Mouse (Mus musculus) lung, postnatal 0 days (tissue): ENCODE measurements around the gene Hmgn2. TPM values are rescaled to one million over a fixed set of nuclear protein-coding genes. Genes with fewer than 3 reads are reported as not detected.
A peak's percentile ranks its signal among the peaks of the same experiment; 100 is the strongest.
"Not testable (repeated sequence)": the region's sequence is repeated elsewhere in the genome, so short reads cannot be mapped to it uniquely, and the experiment has no call there.

ENCODE experiments used
- ATAC-seq: fragments of 200-750 bp; cut with Nextera tagmentation; 2 replicates; pipeline ENCODE4 v1.8.0; 2017; ENCODE audit warnings: moderate library complexity
- DNase-seq: peaks from one replicate; pipeline ENCODE4 v3.0.0-alpha.2; 2016; ENCODE audit warnings: low spot score
- H3K27ac ChIP-seq: fragments of 300-500 bp; sonication (generic); 2 replicates; pipeline ENCODE4 v1.5.1; 2014; ENCODE audit warnings: antibody characterized with exemption, mild to moderate bottlenecking, low read length, mixed read lengths
- H3K27me3 ChIP-seq: fragments of 300-500 bp; sonication (generic); replicated peaks from 2 replicates; pipeline ENCODE4 v1.6.1; 2014; ENCODE audit warnings: low read length, mixed read lengths; ENCODE audit not compliant: insufficient read depth
- H3K36me3 ChIP-seq: fragments of 300-500 bp; sonication (generic); 2 replicates; pipeline ENCODE4 v1.6.1; 2014; ENCODE audit warnings: low read length, mixed read lengths; ENCODE audit not compliant: insufficient read depth
- H3K4me1 ChIP-seq: fragments of 300-500 bp; sonication (generic); 2 replicates; pipeline ENCODE4 v1.6.1; 2014; ENCODE audit warnings: antibody characterized with exemption, low read depth, low read length, mixed read lengths; ENCODE audit not compliant: insufficient read depth
- H3K4me2 ChIP-seq: fragments of 300-500 bp; sonication (generic); replicated peaks from 2 replicates; pipeline ENCODE4 v1.6.1; 2014; ENCODE audit warnings: low read depth, mild to moderate bottlenecking, low read length, moderate library complexity, mixed read lengths
- H3K4me3 ChIP-seq: fragments of 300-500 bp; sonication (generic); 2 replicates; pipeline ENCODE4 v1.5.1; 2014; ENCODE audit warnings: low read depth, low read length
- H3K9ac ChIP-seq: fragments of 300-500 bp; sonication (generic); replicated peaks from 2 replicates; pipeline ENCODE4 v1.6.1; 2014; ENCODE audit warnings: low read depth, mild to moderate bottlenecking
- H3K9me3 ChIP-seq: fragments of 300-500 bp; sonication (generic); 2 replicates; pipeline ENCODE4 v1.6.1; 2016; ENCODE audit warnings: low read length, mixed read lengths
- CTCF ChIP-seq: IDR thresholded peaks from 2 replicates; pipeline ENCODE4 v1.5.1; 2016; ENCODE audit warnings: antibody characterized with exemption, mild to moderate bottlenecking
- EP300 ChIP-seq: IDR thresholded peaks from 2 replicates; pipeline ENCODE4 v1.6.1; 2016; ENCODE audit warnings: antibody characterized with exemption, mild to moderate bottlenecking, control low read depth
- WGBS: fragments of 180-500 bp; shearing (Covaris S2); extraction: QIAGEN DNeasy Blood & Tissue Kit; methylation state at CpG from one replicate; pipeline ENCODE4 v1.1.7; 2014; 5-methylcytosine and 5-hydroxymethylcytosine counted together
- polyA plus RNA-seq: library from polyadenylated mRNA; unstranded; fragments of >200 nt; fragmentation: Nextera tagmentation; extraction: Ambion mirVana; gene quantifications from 2 replicates; pipeline ENCODE4 v1.2.1, GENCODE M21; 2015

Hmgn2 gene
- polyA plus RNA-seq, 1 experiment from 2014 or later, result 456 TPM

DNA sequence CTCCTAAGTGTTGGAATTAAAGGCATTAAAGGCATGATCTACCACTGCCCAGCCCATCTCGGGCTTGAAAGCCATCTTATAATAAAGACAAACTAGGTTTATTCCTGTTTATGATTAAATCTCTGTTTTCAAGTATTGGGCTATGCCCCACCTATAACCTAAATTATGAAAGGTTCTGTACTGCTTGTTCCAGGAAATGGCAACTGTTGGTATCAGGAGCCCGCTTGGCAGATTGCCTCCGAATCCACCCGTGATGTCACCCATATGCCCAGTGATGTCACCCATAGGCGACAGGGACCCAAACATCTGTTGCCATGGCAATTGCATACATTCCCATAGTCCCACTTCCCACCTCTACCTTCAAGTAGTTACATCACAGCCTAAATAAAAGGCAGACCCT lies 44.7 kb downstream of the Hmgn2 start:
- Histone ChIP-seq H3K27ac (no peak overlapping the region), H3K27me3 (no peaks in the 10 kb centered on the region), H3K4me3 (no peak overlapping the region), H3K36me3 (no peaks in the 10 kb centered on the region), H3K4me1 (no peaks in the 10 kb centered on the region), H3K9ac (no peak overlapping the region), H3K4me2 (no peak overlapping the region), H3K9me3 (no peaks in the 10 kb centered on the region)
- TF ChIP-seq EP300 (peak; percentile 90), CTCF (no peak)
- WGBS, result 78% methylated on average over 5 of the region's 5 CpGs
- no peak for DNase-seq
- ATAC-seq, result no peak

DNA sequence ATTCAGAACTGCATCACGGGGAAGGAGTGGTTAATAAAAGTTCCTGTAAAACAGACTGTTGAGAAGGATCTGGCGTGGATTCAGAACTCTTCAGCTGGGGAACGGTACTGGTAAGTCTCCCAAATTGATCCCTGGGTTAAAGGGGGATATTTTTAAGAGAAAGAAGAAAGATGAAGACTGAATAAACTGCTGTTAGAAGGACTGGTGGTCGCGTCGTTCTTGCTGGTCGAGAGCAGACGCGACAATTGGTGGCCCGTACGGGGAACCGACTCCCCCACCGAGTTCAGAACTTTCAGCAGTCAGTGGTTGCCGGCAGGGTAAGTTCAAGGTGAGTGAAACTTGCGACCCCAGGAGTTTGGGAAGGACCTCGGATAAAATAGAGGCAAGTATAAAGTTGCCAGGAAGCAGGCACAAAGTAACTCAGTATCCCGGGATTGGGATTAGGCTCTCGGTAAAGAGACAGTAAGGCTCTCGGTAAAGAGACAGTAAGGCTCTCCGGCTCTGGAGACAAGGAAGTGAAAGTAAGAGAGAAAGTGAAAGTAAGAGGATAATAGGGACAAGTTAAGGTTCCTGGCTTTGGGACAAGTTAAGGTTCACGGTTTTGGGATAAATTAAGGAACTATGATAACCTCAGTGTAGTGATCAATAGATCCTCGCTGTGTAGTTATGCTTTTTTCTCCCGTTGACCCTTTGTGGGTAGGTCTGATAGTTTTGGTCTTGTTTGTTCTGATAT lies 50.2 kb downstream of the Hmgn2 start:
- ATAC-seq, result not testable (repeated sequence)

More for the DNA sequence above, 50.2 kb downstream of the Hmgn2 start:
- H3K27ac ChIP-seq, H3K9me3 ChIP-seq, H3K27me3 ChIP-seq, DNase-seq, H3K4me3 ChIP-seq, H3K9ac ChIP-seq, H3K4me2 ChIP-seq, H3K4me1 ChIP-seq, H3K36me3 ChIP-seq: not testable (repeated sequence)
- WGBS, result 87% methylated on average over 15 of the region's 23 CpGs

Other genes starting within 250 kb of the Hmgn2 start
- 13.7 and 18.6 TPM in 2 replicates for gene Arid1a, start 211.9 kb downstream of the Hmgn2 start, polyA plus RNA-seq
- 36.2 and 38.0 TPM in 2 replicates for gene Rps6ka1, start 80.9 kb downstream of the Hmgn2 start, polyA plus RNA-seq
- gene Dhdds, start 32.3 kb upstream of the Hmgn2 start, polyA plus RNA-seq, result 23.8 and 25.1 TPM in 2 replicates
- 0.19 TPM in 1 of 2 replicates, not detected in the other for gene Lin28a, start 50.2 kb upstream of the Hmgn2 start, polyA plus RNA-seq
- not detected in 2 replicates for gene Zfp683, start 85.2 kb upstream of the Hmgn2 start, polyA plus RNA-seq
- gene Crybg2, start 92.2 kb upstream of the Hmgn2 start, polyA plus RNA-seq, result 2.8 and 3.1 TPM in 2 replicates
- 65.8 and 65.9 TPM in 2 replicates for gene Cd52, start 126.4 kb upstream of the Hmgn2 start, polyA plus RNA-seq
- 10.3 and 11.3 TPM in 2 replicates for gene Ubxn11, start 133.9 kb upstream of the Hmgn2 start, polyA plus RNA-seq
- gene Sh3bgrl3, start 160.1 kb upstream of the Hmgn2 start, polyA plus RNA-seq, result 476 and 513 TPM in 2 replicates
- gene Cep85, start 218.5 kb upstream of the Hmgn2 start, polyA plus RNA-seq, result 36.6 and 74.1 TPM in 2 replicates
- gene Gm7534, start 234.4 kb upstream of the Hmgn2 start, polyA plus RNA-seq, result not detected in 2 replicates